Mouse (Mus musculus): ENCODE results near the gene Msrb1.
"Not testable (repeated sequence)": the region's sequence is repeated elsewhere in the genome, so short reads cannot be mapped to it uniquely, and the experiment has no call there.

- not testable (repeated sequence) for TF ChIP-seq CTCF (IDR thresholded peaks at IDR 0.05; ENCODE audit: low read depth, low read length); GATA1 (IDR thresholded peaks at IDR 0.05; ENCODE audit: borderline replicate concordance, low read length); GATA2 (IDR thresholded peaks at IDR 0.05; ENCODE audit: borderline replicate concordance, low read depth, low read length)
Measured at GRCm38 (mm10) chr17:24721383-24721955, 15.0 kb upstream of the Msrb1 start.

Measured in G1E (cell line).